Mouse (Mus musculus) naive thymus-derived CD4-positive, alpha-beta T cell, adult 2 months (primary cell): ENCODE data around the gene Sh2d3c.

Source experiments
- DNase-seq: peaks from one replicate; pipeline ENCODE4 v3.0.0-alpha.2; 2011; ENCODE audit warnings: low read depth

Gene Sh2d3c

DNA sequence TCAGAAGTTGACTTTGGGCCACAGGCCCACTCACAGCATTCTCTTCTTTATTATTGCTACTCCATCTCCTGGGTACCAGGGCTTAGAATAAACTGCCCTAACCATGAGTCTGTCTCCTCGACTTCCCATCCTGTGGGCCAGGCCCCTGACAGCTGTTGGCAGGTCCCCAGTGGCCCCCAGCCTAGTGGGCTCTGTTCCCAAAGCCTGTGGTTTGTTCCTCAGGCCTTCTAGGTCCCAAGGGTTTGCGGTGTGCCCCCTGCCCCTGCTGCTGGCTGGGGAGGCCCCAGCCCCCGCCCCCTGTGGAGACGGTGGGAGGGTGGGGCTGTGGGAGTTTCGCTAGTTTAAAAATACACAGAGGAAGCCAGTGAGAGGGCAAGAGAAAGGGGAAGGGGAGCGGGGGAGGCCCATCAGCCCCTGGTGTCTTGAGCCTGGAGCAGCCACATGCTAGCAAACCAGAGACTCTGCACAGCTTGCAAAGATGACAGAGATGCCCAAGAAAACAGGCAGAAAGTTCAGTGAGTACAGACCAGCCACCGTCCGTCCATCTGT is at the start of gene Sh2d3c:
TSS of gene Sh2d3c (plus strand) at position 375 of the 549 bp plus-strand sequence.
- peak; percentile 47 for DNase-seq

DNA sequence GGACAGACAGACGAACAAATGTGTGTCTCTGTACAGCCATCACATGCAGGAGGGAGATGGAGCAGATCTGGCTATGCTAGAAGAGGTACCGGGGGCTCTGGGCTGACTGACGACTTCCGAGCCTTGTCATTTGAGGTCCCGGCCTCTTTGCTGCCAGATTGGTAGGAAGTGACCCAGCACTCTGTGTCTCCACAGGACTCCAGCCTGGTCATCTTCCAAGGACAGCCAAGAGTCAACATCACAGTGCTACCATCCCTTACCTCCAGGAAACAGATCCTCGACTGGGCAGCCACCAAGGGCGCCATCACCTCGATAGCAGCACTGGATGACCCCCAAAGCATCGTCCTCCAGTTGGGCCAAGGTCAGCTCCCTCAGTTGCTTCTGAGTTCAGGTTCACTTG is 49.7 kb upstream of the Sh2d3c start:
- DNase-seq, result no peak

DNA sequence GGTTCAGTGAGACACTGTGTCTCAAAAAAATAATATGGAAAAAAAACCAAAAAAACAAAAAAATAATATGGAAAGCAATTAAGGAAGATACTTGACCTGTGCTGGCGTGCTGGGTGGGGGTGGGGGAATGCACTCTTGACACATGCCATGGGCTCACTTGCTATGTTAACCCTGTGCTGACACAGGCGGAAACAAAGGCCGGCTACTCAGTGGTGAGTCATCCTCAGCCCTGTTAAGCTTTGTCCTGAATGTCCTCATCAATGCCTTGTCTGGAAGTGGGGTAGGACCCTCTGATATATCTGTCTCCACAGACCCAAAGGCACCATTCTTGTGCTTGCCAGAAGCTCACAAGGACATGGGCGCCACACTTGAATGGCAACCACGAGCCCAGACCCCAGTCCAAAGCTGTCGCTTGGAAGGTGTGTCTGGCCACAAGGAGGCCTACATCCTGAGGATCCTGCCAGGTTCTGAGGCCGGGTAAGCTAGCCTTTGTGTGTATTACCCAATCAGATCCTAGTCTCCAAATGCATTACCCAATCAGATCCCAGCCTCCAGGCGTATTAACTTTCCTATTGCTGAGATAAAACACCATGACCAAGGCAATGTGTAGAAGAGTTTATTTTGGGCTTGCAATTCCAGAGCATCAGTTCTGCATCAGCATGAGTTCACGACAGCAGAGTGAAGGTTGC is 48.8 kb upstream of the Sh2d3c start:
- no peak for DNase-seq

DNA sequence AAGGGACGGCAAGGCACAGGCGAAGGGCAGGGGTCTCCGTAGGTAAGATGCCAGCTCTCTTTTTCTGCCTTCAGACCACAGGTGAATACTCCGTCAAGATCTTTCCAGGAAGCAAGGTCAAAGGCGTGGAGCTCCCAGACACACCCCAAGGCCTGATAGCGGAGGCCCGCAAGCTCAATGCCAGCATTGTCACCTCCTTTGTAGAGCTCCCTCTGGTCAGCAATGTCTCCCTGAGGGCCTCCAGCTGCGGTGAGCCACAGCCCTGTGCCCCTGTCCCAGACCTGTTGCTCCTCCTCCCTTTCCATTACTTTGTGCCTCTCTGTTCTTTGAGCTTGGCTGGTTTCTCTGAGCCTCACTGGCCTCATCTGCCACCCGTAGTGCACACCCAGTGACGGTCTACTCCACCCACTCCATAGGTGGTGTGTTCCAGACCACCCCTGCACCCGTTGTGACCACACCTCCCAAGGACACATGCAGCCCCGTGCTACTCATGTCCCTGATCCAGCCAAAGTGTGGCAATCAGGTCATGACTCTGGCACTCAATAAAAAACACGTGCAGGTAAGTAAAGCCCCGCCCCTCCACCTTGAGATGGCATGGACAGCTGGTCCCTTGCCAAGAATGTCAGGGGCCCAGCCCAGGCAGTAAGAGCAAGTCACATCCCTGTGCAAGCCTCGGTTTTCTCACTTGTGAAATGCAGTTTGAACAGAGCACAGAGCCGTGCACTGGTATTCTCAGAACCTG is 47.5 kb upstream of the Sh2d3c start:
- DNase-seq, result no peak

DNA sequence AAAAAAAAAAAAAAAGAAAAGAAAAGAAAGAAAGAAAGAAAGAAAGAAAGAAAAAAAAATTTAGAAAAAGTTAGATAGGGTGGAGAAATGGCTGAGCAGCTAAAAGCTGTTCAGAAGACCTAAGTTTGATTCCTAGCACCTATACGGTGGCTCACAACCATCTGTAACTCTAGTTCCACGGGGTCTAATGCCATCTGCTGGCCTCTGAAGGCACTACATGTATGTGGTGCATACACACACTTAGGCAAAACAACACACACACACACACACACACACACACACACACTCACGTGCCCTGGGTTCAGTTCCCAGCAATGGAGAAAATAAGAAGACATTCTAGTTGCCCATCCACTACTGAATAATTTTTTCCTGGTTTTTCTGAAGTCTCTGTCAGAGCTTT is 44.0 kb upstream of the Sh2d3c start:
- no peak for DNase-seq

DNA sequence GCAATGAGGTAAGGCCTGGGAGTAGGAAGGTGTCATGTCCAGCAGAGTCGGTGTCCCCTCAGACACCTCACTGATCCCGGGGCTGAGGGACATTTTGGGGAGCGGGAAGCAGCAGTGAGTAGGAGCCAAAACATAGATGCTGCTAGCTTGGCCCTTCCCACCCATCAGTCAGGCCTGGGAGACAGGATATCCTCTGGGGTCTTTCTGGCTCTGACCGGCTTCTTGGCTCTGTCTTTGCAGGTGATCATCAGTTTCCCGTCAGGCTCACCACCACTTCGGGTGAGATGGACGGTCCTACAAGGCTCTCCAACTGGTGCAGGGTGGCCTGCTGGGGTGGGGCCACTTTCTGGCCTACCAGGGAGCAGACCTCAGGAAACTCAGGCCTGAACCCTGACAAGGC is 43.2 kb upstream of the Sh2d3c start:
- DNase-seq, result no peak

DNA sequence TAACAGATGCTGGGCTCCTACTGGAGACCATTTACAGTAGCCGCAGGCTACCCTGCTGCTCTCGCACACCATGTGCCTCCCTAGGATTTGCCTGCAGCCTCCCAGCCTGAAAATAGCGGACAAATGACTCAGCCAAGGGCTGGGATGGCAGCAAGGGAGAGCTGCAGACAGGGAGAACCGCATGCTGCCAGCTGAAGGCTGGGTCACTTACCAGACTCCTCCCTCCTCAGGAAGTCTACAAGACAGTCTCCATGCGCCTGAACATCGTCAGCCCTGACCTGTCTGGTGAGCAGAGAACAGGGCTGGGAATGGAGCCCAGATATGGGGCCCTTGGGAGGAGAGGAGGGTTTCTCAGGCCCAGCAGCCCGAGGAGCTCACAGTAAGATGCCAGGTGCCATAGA is 40.8 kb upstream of the Sh2d3c start:
- no peak for DNase-seq

DNA sequence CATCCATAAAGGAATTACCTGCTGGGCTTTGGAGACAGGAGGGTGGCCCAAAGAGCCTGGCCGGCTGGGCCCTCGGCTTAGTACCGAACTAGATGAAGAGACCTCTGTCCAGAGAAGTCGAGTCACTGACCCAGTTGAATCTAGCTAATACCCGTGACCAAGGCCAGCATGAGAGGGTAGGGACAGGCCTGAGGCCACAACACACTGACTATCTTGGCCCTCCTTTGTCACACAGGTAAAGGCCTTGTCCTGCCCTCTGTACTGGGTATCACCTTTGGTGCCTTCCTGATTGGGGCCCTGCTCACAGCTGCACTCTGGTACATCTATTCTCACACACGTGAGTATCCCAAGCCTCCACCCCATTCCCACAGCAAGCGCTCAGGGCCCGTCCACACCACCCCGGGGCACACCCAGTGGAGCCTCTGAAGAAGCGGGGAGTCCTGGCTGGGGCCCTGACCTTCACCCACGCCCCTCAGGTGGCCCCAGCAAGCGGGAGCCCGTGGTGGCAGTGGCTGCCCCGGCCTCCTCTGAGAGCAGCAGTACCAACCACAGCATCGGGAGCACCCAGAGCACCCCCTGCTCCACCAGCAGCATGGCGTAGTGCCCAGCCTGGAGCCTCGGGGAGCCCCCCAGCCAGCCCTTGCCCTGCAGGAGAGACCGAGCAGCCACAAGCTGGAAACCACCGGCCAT is 39.7 kb upstream of the Sh2d3c start:
- DNase-seq, result no peak

DNA sequence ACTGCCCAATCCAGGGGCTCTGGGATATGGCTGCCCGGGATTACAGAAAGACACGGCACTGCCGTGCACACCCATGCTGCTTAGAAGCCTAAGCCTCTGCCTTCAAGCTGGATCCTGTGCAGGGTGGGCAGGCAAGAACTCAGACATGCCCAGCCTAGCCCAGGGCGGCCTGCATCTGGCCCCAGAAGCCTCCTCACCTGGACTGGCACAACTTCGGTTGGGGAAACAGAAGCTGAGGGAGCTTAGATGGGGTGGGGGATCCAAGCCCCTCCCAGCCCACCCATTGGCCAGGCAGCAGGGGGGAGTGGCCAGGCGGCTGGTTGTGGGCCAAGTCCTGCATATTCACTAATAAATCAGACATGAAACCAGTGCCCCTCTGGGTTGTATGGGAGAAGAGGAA is 39.1 kb upstream of the Sh2d3c start:
- no peak for DNase-seq

DNA sequence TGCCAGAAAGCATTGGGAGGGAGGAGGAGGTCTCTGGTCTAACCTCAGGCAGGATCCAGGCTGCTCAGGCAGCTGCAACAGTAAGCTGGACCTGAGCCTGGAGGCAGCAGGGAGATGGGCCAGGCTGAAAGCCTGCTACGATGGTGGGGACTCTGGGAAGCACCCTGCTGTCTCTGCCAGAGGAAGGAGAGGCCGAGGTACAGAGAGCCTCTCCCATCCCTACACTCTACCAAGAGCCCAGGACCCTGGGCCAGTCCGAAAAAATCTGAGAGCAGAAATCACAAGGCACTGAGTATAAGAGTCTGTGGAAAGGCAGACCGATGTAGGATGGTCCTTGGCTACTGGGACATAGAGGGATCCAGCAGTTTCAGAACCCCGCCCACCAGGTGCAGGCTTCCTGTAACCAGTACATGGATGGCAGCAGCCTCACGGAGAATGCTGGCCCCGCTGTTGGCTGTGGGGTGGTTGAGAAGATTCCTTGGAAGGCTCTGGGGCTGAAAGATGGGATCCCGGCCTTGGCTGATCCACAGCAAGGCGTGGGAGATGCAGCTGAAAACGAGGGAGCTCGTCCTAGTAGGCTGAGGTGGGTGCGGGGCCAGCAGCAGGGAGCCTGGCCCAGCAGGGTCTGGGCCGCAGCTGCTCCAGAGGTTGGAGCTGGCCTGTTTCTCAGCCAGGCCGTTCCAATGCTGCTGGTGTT is 38.0 kb upstream of the Sh2d3c start:
- DNase-seq, result no peak

DNA sequence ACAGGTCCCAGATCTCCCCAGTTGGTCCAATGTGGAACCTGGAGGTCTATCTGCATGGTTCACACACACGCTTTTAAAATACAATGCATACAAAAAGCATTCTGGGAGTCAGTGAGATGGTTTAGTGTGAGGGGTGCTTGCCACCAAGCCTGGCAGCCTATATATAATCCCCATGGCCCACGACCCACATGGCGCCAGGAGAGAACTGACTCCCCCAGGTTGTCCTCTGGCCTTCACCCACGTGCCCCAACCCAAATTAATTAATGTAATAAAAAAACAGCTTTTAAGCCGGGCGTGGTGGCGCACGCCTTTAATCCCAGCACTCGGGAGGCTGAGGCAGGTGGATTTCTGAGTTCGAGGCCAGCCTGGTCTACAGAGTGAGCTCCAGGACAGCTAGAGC is 37.2 kb upstream of the Sh2d3c start:
- DNase-seq, result no peak

DNA sequence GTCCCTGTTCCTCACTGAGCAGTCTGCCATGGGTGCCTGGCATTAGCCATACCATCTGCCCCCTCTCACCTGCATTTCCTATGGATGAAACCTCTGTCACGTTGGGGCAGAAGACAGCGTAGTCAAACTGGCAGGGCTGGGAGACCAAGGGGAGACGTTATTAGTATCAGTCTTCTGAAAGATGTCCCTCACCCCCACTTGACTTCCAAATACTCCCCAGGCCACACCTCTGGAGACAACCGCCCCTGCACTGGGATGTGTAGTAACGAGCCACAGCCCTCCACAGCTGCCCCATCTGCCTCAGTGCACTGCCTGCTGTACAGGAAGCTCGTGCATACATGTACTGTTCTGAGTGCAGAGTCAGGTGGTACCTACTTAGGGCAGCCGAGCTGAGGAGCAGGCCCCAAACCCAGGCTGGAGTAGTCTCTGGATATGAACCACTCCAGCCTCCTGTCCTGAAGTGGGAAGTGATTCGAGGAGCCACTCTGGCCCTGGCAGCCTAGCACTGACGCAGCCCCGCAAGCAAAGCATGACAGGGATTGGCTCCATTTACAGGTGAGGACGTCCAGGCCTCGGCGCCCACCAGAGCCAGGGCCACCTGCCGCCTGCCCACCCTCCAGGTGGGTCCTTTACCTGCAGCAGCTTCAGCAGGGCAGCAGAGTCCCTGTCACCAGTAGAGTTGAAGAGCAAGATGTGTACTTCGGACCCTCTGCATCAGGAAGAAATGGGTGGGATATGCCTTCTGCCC is 36.0 kb upstream of the Sh2d3c start:
- no peak for DNase-seq

DNA sequence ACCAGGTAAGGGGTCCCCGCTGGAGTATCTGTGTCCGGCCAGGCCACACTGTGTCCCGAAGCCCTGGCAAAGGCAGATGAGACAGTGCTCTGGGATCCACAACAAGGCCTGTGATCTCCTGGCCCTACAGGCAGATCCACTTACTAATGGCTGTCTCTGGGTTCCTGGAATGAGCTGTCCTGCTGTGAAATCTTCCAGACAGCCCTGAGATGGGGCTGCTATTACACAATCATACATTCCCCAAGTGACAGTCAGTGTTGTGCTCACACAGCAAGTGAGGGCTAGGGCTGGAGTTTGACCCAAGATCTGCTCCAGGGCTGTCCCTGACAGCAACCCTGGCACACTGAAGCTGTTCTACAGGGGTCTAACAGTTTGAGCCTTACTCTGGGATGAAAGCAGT is 35.0 kb upstream of the Sh2d3c start:
- DNase-seq, result no peak

DNA sequence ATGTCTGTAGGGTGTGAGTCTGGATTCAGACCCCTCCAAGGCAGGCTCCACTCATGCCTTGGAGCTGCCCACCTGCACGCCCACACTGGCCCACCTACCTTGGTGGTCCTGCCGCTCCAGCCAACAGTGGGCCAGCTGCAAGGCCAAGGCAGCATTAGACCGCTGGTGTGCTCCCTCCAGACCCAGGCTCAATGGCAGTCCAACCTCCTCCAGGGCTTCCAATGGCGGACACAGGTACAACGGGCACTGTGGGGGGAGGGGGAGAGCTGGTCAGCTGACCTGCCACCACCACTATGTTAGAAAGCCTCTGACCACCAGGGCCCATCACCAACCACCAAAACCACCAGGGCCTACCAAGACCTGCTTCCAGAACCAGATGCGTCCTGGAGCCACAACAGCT is 34.2 kb upstream of the Sh2d3c start:
- DNase-seq, result no peak

DNA sequence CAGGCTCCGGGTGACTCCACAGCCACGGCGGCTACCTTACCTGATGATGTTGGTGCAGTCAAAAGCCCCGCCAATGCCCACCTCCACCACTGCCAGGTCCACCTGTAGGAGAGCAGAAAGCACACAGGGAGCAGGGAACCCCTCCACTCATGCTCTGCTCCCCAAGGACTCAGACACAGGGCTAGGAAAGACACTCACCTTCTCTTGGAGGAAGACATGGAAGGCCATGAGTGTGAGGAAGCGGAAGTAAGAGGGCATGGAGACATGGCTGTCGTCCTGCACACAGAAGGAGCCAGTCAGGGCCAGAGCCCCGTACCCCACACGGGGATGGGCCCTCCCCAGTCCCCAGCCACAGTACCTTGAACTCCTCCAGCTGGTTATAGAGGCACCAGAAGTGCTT is 33.3 kb upstream of the Sh2d3c start:
- DNase-seq, result no peak

DNA sequence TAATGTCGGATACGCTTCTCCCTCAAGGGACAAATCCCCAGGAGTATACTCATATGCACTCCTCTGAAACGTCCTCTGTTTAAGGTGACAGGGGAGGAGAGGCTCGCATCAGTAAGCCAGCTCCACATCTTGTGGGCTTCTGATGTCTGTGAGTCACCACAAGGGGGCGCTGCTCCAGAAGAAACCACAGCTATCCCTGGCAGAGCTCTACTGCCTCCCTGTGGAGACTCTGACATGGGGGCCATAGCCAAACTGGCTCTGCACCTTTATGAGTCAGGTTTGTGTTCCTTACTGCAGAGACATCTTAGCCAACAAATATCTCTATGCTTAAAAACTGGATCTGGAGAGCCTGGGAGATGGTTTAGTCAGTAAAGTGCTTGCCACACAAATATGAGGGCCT is 31.4 kb upstream of the Sh2d3c start:
- DNase-seq, result peak; percentile 96

DNA sequence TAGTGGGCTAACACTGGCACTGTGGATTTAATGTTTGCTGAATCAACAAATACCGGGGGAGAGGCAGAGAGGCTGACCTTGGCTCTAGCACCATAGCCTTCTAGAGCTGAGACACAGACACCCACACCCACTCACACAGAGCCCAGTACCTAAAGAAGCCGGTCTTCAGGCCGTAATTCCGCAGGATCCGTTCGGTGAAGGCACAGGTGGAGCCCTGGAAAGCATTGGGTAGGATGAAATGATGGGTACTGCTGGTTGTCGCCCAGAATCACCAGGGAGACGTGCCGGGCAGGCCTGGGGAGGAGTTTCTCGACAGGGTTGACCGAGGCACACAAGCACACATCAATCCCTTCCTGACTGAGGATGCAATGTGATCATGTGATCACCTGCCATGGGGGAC is 29.8 kb upstream of the Sh2d3c start:
- no peak for DNase-seq

DNA sequence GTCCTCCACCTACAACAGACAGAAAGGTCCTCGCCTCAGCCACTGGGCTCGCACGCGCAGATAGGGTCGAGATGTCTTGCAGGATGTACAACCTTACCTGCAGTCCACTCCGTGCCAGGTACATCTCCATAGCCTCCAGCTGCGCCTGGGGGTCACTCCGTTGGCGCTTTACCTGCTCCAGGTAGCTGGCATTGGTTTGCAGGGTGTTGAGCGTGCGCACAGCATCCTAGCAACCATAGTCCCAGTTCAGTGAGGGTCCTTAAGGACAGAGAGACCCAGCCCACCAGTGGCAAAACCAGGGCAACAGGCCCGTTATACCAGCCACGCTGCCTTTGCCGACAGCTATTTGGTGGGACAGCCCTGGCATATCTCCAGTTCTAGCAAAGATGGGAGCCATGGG is 28.4 kb upstream of the Sh2d3c start:
- no peak for DNase-seq

DNA sequence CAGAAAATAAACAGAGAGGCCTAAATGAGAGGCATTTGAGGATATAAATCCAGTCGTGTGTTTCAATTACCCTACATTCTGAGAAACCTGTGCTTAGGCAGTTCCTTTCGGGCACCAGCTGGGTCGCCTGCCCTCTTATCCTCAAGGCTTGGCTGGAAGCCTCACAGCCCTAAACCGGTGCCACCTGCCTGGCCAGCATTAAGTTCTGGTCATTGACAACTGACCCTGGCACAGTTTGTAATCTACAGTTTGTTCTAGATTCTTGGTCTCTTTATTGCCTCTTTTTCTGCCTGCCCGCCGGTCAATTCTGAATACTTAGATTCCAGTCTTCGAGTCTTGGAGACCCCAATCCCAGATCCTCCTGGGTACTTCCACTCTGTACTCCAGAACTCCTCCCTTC is 27.6 kb upstream of the Sh2d3c start:
- DNase-seq, result no peak

DNA sequence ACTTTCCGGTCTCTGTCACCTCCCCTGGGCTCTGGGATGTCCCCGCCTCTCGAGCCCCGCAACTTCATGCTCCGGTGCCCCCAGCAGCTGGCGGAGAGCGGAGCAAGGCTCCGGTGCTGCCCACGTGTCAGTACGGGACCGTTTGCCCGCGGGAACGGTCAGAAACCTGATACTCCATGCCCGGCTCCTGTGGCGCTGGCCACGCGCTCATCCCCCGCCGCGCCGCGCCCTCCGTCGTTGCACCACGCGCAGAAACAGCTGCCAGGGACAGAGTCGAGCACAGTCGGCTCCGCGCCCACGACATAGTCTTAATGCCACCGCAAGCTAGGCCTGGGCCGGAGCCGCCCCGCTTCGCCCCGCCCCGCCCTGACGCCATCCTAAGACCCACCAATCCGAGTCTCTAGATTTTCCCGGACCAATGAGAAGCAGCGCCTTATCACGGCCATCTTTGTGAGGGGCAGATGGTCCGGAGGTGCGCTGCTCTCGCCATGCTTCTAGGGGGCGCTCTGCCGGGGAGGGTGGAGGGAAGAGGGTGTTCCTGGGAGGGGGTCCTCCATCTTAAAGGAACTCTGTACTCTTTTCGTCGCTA is 26.9 kb upstream of the Sh2d3c start:
- DNase-seq, result peak; percentile 99

DNA sequence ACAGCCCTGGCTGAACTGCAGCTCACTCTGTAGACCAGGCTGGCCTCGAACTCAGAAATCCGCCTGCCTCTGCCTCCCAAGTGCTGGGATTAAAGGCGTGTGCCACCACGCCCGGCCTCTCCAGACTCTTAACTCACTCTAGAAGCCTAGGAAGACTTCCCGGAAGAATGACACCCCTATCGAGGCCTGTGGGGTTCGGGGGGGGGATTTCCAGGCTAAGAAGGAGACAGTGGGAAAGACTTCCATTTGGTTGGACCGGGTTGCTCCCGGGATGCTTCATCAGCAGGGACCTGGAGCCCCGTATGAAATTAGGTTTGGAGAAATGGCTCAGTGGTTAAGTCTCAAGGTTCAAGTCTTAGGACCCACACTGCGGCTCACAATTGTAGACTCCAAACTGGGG is 26.2 kb upstream of the Sh2d3c start:
- DNase-seq, result no peak
